Mouse (Mus musculus) layer of hippocampus, postnatal 14 days (tissue): Measurements from ENCODE around the gene F830045P16Rik. TPM values are rescaled to one million over a fixed set of nuclear protein-coding genes. Genes with fewer than 3 reads are reported as not detected.
"Not testable (repeated sequence)": the region's sequence is repeated elsewhere in the genome, so short reads cannot be mapped to it uniquely, and the experiment has no call there.

ENCODE experiments used
- DNase-seq, 2 experiments: peaks; one replicate each; pipeline ENCODE4 v3.0.0; 2021 to 2022; ENCODE audit warnings: low spot score in 2 of 2, mixed read lengths in 1 of 2
- total RNA-seq, 2 experiments: library from RNA; stranded (reverse); gene quantifications; 2 replicates each; pipeline ENCODE4 v1.2.3; 2021

F830045P16Rik gene
- total RNA-seq, 2 experiments from 2014 or later = 0.32 to 0.38 TPM

GRCm38 (mm10) chr2:129512147-129512546, 24.3 kb downstream of the F830045P16Rik start:
- not testable (repeated sequence) for DNase-seq

- peak; percentile 63 to 74 for DNase-seq
Observed at GRCm38 (mm10) chr2:129502641-129503040, 33.8 kb downstream of the F830045P16Rik start.

- no peak for DNase-seq
Observed at GRCm38 (mm10) chr2:129489496-129490285, 46.7 kb downstream of the F830045P16Rik start.

GRCm38 (mm10) chr2:129483150-129483549, 53.3 kb downstream of the F830045P16Rik start:
- no peak for DNase-seq

GRCm38 (mm10) chr2:129471905-129472304, 64.5 kb downstream of the F830045P16Rik start:
- peak; percentile 22 to 52 for DNase-seq

- DNase-seq = no peak
Observed at GRCm38 (mm10) chr2:129470839-129471238, 65.6 kb downstream of the F830045P16Rik start.

- not testable (repeated sequence) for DNase-seq
Observed at GRCm38 (mm10) chr2:129438772-129439171, 97.6 kb downstream of the F830045P16Rik start.

- peak in 1 of 2 experiments; percentile 24 for DNase-seq
Observed at GRCm38 (mm10) chr2:129435154-129435553, 101.2 kb downstream of the F830045P16Rik start.

GRCm38 (mm10) chr2:129423741-129424140, 112.7 kb downstream of the F830045P16Rik start:
- DNase-seq = no peak

GRCm38 (mm10) chr2:129420897-129421561, 115.4 kb downstream of the F830045P16Rik start:
- no peak for DNase-seq

GRCm38 (mm10) chr2:129419361-129419880, 117.0 kb downstream of the F830045P16Rik start:
- no peak for DNase-seq

GRCm38 (mm10) chr2:129414593-129414992, 121.8 kb downstream of the F830045P16Rik start:
- DNase-seq = no peak

GRCm38 (mm10) chr2:129413488-129413887, 122.9 kb downstream of the F830045P16Rik start:
- no peak for DNase-seq

- no peak for DNase-seq
Observed at GRCm38 (mm10) chr2:129411651-129412050, 124.8 kb downstream of the F830045P16Rik start.

- DNase-seq = no peak
Observed at GRCm38 (mm10) chr2:129410344-129410743, 126.1 kb downstream of the F830045P16Rik start.

GRCm38 (mm10) chr2:129408476-129408875, 127.9 kb downstream of the F830045P16Rik start:
- peak; percentile 73 to 82 for DNase-seq

Other genes with a start within 250 kb of the F830045P16Rik start
- gene Ckap2l, start 239.4 kb downstream of the F830045P16Rik start, total RNA-seq = 1 to 10 TPM; 1.3 to 2.1 TPM
- gene Il1a, start 226.6 kb downstream of the F830045P16Rik start, total RNA-seq = under 1 TPM; 0.48 to 0.76 TPM
- not detected for gene Il1b, start 165.5 kb downstream of the F830045P16Rik start, total RNA-seq
- gene Sirpa, start 56.2 kb upstream of the F830045P16Rik start, total RNA-seq = 100 to 1,000 TPM; 255 to 279 TPM
- gene Pdyn, start 163.2 kb upstream of the F830045P16Rik start, total RNA-seq = 1 to 10 TPM; 7.1 to 7.5 TPM